Mouse (Mus musculus): ENCODE data around the gene Tmem63a.
"Not testable (repeated sequence)": the region's sequence is repeated elsewhere in the genome, so short reads cannot be mapped to it uniquely, and the experiment has no call there.

Tmem63a gene

GRCm38 (mm10) chr1:180926286-180926685 is 15.9 kb upstream of the Tmem63a start:
- no peak for DNase-seq (ENCODE audit: low read depth, low spot score)

DNA sequence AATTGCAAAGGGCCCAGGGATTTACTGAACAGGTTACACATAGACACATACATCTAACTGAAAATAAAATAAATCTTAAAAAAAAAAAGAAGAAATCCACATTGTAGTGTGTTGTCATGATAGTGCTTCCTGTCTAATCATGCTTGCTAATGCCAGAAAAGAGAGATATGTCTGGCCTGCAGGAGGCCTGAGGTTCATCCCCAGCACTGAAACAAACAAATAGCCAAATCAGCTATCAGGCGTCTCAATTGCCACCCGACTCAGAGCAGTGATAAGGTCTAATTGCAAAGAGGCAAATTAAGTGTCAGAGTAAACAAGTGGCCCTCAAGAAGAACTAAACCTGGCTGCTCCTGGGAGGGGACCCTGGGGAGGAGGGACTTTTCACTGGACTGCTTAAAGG is 12.5 kb upstream of the Tmem63a start:
- DNase-seq (ENCODE audit: low read depth, low spot score) = no peak

DNA sequence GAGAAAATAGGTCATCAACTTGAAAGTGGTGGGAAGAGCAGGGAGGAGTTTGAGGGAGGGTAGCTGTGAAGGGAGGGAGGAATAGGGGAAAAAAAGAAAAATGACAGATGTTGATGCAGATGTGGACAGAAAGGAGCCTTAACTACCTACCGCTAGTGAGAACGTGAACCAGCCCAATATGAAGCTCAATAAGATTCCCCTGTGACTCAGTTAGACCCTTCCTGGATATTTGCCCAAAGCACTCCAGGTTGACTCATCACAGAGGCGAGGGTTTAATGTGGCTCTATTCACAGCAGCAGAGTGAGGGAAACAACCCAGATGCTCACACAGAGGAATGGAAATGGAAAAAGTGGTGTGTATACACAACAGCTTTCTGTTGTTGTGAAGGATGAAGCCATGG is 11.0 kb upstream of the Tmem63a start:
- DNase-seq (ENCODE audit: low read depth, low spot score) = no peak

GRCm38 (mm10) chr1:180933659-180934058 is 8.5 kb upstream of the Tmem63a start:
- DNase-seq (ENCODE audit: low read depth, low spot score) = no peak

DNA sequence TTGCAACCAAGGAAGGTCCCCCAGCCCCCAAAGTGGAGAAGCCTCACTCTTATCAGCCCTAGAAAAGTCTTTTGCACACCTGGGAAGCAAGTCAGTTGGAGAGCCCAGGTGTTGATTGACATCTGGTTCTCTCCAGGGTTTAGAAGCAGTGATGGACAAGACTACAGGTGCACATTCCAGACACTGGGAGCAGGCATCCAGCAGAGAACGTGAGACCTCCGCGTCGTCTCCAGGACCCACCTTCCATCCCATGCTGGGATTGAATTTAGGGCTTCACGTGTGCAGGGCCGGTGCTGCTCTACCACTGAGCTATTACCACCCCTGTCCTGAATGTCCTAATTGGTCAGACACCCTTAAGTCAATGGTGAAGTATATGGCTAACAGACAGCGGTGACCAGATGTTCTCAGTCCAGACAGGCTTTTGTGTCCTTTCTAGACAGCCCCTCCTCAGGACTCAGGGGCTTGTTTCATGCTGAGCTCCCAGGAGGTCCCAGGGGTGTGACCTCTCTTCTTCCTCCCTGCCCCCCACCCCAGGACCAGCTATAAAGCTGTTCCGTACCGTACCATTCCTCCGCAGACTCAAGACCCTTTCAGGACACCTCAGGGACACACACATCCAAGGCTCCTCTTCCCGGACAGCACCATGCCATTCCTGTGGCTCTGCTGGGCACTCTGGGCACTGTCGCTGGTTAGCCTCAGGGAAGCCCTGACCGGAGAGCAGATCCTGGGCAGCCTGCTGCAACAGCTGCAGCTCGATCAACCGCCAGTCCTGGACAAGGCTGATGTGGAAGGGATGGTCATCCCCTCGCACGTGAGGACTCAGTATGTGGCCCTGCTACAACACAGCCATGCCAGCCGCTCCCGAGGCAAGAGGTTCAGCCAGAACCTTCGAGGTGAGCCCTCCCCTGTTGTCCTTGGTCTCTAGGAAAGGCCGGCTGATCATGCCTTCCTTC is 7.4 kb upstream of the Tmem63a start, which contains the start of gene Lefty1:
Gene Lefty1, plus strand, starts transcription at position 556 of the 953 bp plus-strand sequence.
- no peak for DNase-seq (ENCODE audit: low read depth, low spot score)

GRCm38 (mm10) chr1:180936610-180937398 is 5.3 kb upstream of the Tmem63a start:
- DNase-seq (ENCODE audit: low read depth, low spot score) = not testable (repeated sequence)

DNA sequence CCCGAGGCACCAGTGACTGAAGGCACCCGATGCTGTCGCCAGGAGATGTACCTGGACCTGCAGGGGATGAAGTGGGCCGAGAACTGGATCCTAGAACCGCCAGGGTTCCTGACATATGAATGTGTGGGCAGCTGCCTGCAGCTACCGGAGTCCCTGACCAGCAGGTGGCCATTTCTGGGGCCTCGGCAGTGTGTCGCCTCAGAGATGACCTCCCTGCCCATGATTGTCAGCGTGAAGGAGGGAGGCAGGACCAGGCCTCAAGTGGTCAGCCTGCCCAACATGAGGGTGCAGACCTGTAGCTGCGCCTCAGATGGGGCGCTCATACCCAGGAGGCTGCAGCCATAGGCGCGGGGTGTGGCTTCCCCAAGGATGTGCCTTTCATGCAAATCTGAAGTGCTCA is 4.5 kb upstream of the Tmem63a start:
- DNase-seq (ENCODE audit: low read depth, low spot score) = not testable (repeated sequence)

DNA sequence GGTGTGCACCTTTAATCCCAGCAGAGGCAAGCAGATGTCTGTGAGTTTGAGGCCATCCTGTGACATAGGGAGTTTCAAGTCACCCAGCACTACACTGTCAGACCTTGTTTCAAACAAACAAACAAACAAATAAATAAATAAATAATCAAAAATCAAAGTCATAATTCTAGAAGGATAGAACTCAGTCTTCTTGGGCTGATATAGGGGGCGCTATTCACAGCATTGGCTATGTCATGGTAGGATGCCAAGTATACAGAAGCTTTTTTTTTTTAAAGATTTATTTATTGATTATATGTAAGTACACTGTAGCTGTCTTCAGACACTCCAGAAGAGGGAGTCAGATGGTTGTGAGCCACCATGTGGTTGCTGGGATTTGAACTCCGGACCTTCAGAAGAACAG is 3.4 kb upstream of the Tmem63a start:
- DNase-seq (ENCODE audit: low read depth, low spot score) = not testable (repeated sequence)

DNA sequence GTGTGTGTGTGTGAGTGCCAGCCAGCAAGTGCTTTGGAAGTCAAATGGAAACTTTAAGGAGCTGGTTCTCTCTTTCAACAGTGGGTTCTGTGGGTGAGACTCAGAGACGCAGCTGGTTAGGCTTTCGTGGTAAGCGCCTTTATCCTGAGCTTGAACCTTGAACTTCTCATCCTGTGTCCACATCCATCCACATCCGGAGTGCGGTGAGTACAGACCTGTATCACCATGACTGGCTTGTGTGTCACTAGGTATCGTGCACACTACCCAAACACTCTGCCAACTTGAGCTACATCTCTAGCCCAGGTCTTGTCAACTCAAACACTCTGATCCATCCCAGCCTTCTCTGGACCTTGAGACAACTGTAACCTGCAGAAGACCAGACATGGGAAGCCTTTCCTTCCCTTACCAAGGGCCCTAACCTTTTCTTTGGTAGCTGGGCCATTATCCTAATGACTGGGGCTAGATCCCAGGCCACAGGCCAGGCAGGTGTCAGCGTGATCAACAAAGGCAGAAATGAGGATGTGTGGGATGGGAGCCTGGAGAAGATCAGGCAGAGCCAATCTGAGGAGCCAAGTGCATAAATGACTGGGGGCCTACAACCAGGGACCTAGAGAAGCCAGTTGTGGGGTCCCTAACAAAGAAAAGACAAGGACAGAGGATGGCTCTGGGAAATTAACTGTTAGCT is 1.2 kb upstream of the Tmem63a start:
- DNase-seq (ENCODE audit: low read depth, low spot score) = no peak

- DNase-seq (ENCODE audit: low read depth, low spot score) = no peak
Observed at GRCm38 (mm10) chr1:180941726-180942125, 418 bp upstream of the Tmem63a start.

GRCm38 (mm10) chr1:180943032-180943644 is 994 bp downstream of the Tmem63a start:
- no peak for DNase-seq (ENCODE audit: low read depth, low spot score)

DNA sequence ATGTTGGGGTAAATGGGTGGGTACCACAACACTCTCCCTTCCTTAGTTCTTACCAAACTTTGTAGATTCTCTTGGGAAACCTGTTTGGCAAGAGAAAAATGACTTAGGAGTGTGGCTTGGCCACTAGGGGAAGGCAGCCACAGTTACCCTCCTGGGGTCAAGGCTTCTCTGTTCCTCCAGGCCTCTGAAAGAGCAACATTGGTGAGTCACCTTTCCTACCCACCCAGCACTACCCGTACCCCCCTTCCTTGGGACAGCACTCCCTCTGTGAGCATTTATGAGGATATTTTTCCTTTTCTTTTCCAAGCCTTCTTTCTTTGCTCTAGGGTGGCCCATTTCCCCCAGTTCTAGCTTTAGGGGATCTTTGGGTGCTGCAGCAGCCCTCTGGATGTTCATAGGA is 1.8 kb downstream of the Tmem63a start:
- no peak for DNase-seq (ENCODE audit: low read depth, low spot score)

GRCm38 (mm10) chr1:180944553-180944952 is 2.4 kb downstream of the Tmem63a start:
- DNase-seq (ENCODE audit: low read depth, low spot score) = no peak

GRCm38 (mm10) chr1:180945001-180945980 is 3.1 kb downstream of the Tmem63a start:
- DNase-seq (ENCODE audit: low read depth, low spot score) = peak; percentile 60

GRCm38 (mm10) chr1:180946448-180946847 is 4.3 kb downstream of the Tmem63a start:
- no peak for DNase-seq (ENCODE audit: low read depth, low spot score)

DNA sequence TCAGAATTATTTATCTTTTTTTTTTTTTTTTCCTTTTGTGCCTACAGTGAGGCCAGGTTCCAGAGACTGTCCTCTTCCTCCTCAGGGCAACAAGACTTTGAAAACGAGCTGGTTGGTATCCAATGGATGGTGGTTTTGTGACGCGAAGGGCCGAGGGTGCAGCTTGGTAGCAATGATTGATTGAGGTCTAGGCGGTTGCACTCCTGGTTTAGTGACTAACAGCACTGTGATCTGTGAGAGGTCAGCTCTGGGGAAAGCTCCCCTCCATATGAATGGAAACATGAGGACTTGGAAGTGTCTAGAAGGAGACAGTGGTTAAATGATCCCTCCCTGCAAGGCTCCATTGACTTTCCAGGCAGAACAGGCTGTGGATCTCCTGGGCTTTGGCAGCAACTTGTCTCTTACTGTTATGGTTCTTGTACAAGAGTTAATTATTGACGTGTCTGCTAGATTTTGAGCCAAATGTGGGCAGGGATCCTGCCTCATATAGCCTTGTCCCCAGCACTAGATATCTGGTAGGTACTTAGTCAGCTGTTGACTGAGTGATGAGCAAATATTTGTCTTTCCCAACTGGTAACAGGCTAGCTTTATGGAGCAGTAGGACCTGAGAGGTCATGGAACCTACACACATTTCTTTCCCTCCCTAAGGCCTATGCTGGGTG is 10.1 kb downstream of the Tmem63a start:
- no peak for DNase-seq (ENCODE audit: low read depth, low spot score)

DNA sequence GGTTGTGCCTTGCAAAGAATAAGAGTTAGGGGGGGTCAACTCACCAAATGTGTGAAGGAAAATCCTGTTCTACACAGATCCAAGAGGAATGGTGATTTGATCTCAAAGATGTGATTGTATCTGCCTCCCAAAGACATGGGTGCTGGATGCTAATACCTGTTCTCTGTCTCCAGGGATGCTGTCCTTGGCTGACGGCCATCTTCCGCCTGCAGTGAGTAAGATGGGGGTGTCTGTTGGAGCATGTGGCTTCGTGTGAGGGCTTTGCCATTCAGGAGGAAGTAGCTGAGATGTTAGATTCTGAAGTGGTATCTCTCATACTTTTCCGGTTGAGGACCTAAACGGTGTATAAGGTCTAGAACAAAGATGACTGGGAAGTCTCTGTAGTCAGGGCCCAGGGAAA is 10.7 kb downstream of the Tmem63a start:
- DNase-seq (ENCODE audit: low read depth, low spot score) = no peak

DNA sequence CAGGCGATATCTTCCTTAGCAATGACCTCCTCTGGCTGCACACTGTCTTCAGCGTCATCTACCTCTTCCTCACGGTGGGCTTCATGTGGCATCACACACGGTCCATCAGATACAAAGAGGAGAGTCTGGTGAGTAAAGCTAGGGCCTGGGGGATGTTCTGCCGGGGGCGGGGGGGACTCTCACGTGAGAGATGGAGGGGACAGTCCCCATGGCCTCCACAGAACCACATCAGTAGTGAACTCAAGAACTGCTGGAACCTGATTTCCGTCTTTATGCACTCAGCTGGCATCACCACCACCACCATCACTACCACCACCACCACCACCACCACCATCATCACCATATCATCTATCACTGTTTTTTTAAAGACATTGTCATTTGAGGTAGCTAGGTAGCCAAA is 14.3 kb downstream of the Tmem63a start:
- no peak for DNase-seq (ENCODE audit: low read depth, low spot score)

DNA sequence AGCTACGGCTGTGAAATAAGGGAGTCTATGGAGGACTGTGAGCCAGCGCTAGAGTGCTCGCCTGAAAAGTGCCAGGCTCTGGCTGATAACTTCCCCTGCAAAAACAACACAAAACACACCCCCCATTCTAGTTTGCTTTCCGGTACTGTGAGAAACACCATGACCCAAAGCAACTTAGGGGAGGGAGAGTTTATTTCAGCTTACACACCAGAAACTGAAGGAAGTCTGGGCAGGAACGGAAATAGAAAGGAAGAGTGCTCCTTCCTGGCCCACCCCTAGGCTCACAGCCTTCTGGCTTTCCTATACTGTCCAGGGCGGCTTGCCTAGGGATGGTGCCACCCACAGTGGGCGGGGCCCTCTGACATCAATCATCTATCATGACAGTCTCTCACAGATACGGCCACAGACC is 14.8 kb downstream of the Tmem63a start:
- DNase-seq (ENCODE audit: low read depth, low spot score) = no peak

DNA sequence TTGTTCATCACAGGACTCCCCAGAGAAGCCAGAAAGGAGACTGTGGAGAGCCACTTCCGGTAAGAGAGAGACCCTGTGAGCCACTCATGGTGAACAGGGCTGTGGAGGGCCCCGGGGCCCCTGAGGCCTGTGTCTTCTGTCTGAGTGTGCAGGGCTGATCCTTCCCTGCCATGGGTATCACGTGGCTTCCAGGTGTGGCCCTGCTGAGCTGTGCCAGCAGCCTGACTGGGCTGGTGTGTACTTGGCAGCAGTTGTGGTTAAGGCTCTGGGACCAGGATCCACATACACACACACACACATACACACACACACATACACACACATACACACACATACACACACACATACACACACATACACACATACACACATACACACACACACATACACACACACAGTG is 15.8 kb downstream of the Tmem63a start:
- no peak for DNase-seq (ENCODE audit: low read depth, low spot score)

All from c-Kit-negative CD71-positive TER-119-positive erythroid progenitor cells, embryonic 14.5 days (primary cell).